Mouse (Mus musculus) G1E-ER4 (cell line): ENCODE data around the gene Rtn4rl2. TPM values are rescaled to one million over a fixed set of nuclear protein-coding genes. Genes with fewer than 3 reads are reported as not detected.

Experiments used
- GATA1 ChIP-seq: IDR thresholded peaks from one replicate; pipeline ENCODE4 v1.8.0; 2012; ENCODE audit warnings: low read length, inconsistent platforms
- polyA plus RNA-seq: library from polyadenylated mRNA; stranded (reverse); fragments of >175 nt; gene quantifications from 2 replicates; pipeline ENCODE4 v1.2.3, GENCODE M21; 2012

Gene Rtn4rl2
- polyA plus RNA-seq = not detected in 2 replicates

GRCm38 (mm10) chr2:84886234-84886731 is at the start of gene Rtn4rl2:
Gene Rtn4rl2 (minus strand): TSS chr2:84886710.
- TF ChIP-seq GATA1 = no peak

- TF ChIP-seq GATA1 = no peak
These were observed 48.6 kb upstream of the Rtn4rl2 start for GRCm38 (mm10) chr2:84935065-84935464.

- TF ChIP-seq GATA1 = no peak
These were observed 48.1 kb upstream of the Rtn4rl2 start for GRCm38 (mm10) chr2:84934649-84935007.

- TF ChIP-seq GATA1 = no peak
These were observed 47.6 kb upstream of the Rtn4rl2 start for GRCm38 (mm10) chr2:84933992-84934648.

GRCm38 (mm10) chr2:84930186-84930585 is 43.7 kb upstream of the Rtn4rl2 start:
- no peak for TF ChIP-seq GATA1

GRCm38 (mm10) chr2:84919601-84920108 is 33.1 kb upstream of the Rtn4rl2 start:
- no peak for TF ChIP-seq GATA1

GRCm38 (mm10) chr2:84918188-84918587 is 31.7 kb upstream of the Rtn4rl2 start:
- TF ChIP-seq GATA1 = no peak

GRCm38 (mm10) chr2:84916548-84917320 is 30.2 kb upstream of the Rtn4rl2 start:
- no peak for TF ChIP-seq GATA1

GRCm38 (mm10) chr2:84915330-84915729 is 28.8 kb upstream of the Rtn4rl2 start:
- TF ChIP-seq GATA1 = no peak

GRCm38 (mm10) chr2:84913881-84914280 is 27.4 kb upstream of the Rtn4rl2 start:
- no peak for TF ChIP-seq GATA1

GRCm38 (mm10) chr2:84912722-84913121 is 26.2 kb upstream of the Rtn4rl2 start:
- no peak for TF ChIP-seq GATA1

- no peak for TF ChIP-seq GATA1
These were observed 9.1 kb upstream of the Rtn4rl2 start for GRCm38 (mm10) chr2:84895495-84896198.

GRCm38 (mm10) chr2:84893359-84893758 is 6.8 kb upstream of the Rtn4rl2 start:
- TF ChIP-seq GATA1 = no peak

GRCm38 (mm10) chr2:84890045-84890340 is 3.5 kb upstream of the Rtn4rl2 start:
- TF ChIP-seq GATA1 = no peak

GRCm38 (mm10) chr2:84889316-84890044 is 3.0 kb upstream of the Rtn4rl2 start:
- TF ChIP-seq GATA1 = no peak
